Mouse (Mus musculus) neural tube, embryonic 10.5 days (tissue): ENCODE data around the gene Angptl6.

ENCODE experiments used
- DNase-seq: peaks from one replicate; pipeline ENCODE4 v3.0.0-alpha.2; 2017; ENCODE audit warnings: low spot score; ENCODE audit errors: extremely low spot score

Angptl6 gene

GRCm38 (mm10) chr9:20887191-20887590, 7.7 kb upstream of the Angptl6 start:
- DNase-seq = no peak

- DNase-seq = no peak
These were observed 7.0 kb upstream of the Angptl6 start for GRCm38 (mm10) chr9:20886563-20886962.

DNA sequence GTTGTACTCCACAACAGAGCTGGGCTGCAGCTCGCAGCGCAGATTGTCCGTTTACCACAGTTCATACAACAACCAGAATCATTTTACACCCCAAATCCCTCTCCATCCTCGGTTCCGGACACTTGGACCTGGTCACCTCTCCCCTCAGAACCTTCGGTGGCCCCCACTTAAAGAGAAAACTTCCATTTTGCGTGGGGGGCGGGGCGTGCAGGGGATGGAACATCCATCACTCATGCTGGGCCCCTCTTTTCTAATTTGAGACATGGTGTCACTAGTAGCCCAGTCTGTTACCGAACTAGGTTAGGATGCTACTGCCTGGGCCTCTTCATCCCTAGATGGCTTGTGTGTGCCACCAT, 839 bp downstream of the Angptl6 start:
- no peak for DNase-seq

- peak; percentile 100 for DNase-seq
These were observed 1.4 kb downstream of the Angptl6 start for GRCm38 (mm10) chr9:20878041-20878709.

DNA sequence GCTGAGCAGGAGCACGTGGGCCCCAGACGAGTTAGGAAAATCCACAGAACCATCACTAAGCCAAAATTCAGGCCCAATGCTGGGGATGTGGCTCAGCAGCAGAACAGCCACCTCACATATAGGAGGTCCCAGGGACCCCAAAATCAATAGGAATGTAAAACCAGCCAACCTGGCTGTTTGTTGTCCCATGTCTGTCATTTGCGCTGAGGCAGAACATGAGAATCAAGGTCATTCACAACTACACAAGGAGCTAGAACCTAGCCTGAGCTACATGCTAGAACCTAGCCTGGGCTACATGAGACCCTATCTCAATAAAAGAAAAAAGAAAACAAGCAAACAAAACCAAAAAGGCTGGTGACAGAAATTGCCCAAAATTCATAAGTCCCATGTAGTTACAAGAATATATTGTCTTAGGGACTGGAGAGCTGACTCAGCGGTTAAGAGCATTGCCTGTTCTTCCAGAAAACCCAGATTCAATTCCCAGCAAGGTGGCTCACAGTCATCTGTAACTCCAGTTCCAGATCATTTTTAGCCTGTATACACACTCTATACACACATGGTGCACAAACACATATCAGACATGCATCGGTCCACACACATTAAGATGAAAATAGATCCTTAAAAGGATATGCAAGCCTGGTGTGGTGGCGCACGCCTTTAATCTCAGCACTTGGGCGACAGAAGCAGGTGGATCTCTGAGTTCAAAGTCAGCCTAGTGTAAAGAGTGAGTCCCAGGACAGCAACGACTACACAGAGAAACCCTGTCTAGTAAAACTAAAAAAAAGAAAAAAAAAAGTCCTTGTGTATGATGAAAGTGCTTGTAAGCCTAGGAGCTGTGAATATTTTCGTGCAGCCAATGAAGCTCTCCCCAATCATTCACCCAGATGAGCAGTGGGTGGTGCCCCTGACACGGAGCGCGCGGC, 2.1 kb downstream of the Angptl6 start:
- no peak for DNase-seq

DNA sequence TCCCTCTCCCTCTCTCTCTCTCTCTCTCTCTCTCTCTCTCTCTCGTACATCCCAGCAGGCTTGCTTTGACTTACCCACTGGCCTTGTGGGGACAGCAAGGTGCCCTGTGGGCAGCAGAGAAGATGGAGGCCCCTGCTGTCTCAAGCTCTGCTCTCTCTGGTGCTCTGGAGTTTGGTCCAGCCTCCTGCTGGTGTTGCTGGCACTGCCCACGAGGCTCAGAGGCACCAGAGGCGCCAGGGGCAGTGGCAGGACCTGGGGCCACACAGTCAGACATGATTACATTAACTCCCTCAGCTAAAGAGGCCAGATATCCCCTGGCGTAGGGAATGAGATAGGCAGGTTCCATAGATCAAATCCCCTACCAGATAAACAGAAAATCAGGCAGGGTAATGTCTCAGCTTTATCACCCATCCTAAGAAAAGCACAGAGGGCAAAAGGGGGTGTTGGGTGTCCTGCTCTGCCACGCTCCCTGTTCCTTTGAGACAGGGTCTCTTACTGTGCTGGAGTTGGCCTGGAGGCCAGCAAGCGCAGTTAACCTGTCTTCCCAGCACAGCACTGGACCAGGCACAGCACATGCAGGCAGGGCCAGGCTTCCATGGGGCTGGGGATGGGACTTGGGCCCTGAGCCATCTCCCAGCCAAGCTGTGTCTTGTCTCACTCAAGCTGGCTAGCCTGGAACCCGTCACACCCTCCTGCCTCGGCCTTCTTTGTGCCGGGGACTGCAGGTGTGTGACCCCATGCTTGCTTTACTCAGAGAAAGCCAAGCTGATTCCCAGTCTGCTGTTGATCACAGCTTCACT, 3.0 kb downstream of the Angptl6 start:
- DNase-seq = no peak

GRCm38 (mm10) chr9:20875021-20875790, 4.3 kb downstream of the Angptl6 start:
- DNase-seq = no peak

GRCm38 (mm10) chr9:20873521-20873920, 6.0 kb downstream of the Angptl6 start:
- DNase-seq = no peak

GRCm38 (mm10) chr9:20872991-20873390, 6.5 kb downstream of the Angptl6 start:
- no peak for DNase-seq

GRCm38 (mm10) chr9:20870211-20871173, 9.0 kb downstream of the Angptl6 start:
- no peak for DNase-seq

GRCm38 (mm10) chr9:20869246-20869645, 10.3 kb downstream of the Angptl6 start:
- no peak for DNase-seq

DNA sequence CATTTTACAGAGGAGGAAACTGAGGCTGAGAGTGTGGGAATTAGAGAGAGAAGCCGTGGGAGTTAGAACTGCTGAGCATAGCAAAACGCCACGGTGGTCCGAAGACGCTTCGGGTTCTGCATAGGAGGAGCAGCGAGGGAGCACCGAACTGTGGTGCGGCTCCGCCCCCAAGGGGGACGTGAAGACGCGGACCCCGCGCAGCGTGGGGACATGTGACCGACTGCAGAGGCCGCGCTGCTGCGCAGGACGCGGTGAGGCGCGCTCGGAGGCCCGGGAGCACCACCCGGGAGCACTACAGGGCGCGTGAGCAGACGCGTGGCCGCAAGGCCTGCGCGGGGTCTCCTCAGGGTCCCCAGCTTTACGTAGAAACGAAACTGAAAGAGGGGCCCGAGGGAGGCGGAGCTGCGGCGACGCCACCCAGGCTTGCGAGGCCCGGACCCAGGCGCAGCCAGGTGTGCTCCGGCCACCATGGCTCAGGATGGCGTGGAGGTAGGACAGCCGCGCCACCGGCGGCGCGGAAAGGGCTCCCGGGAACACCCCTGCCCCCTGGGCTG, 11.0 kb downstream of the Angptl6 start, which contains the start of gene A230050P20Rik:
TSS of gene A230050P20Rik (plus strand) at position 195 of the 554 bp plus-strand sequence.
- no peak for DNase-seq

DNA sequence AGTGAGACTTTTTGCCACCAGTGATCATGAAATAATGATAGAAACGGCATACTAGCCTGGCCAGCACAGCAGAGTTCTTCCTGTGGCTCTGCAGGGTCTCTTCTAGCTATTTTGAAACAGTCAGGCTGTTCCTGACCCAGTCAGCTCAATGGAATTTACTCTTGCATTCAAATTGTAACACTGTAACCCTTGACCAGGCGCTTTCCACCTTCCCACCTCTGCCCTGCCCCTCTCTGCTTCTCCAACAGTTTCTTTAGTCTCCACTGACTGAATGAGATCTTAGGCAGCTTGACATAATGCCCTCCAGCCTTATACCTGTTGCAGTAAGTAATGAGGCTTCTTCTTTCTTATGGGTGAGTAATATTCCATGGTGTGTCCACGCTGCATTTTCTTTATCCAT, 12.6 kb downstream of the Angptl6 start:
- no peak for DNase-seq

- DNase-seq = no peak
These were observed 17.3 kb downstream of the Angptl6 start for GRCm38 (mm10) chr9:20862225-20862624.

DNA sequence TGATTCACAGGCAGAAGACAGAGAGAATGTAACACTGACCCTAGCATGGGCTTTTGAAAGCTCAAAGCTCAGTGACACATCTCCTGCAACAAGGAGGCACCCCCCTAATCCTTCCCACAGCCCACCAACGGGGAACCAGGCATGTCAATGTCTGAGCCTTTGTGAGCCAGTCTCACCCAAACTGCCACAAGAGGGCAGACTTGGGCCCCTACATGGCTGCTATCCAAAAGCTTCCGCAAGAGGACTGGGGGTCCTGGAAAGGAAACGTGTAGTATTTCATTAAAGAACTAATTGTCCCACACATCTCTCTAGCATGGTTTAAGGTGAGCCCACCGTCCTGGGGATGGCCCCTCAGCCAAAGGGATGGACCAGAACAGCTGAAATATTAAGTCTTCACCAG, 17.7 kb downstream of the Angptl6 start:
- DNase-seq = peak; percentile 42

- no peak for DNase-seq
These were observed 19.6 kb downstream of the Angptl6 start for GRCm38 (mm10) chr9:20859926-20860325.

DNA sequence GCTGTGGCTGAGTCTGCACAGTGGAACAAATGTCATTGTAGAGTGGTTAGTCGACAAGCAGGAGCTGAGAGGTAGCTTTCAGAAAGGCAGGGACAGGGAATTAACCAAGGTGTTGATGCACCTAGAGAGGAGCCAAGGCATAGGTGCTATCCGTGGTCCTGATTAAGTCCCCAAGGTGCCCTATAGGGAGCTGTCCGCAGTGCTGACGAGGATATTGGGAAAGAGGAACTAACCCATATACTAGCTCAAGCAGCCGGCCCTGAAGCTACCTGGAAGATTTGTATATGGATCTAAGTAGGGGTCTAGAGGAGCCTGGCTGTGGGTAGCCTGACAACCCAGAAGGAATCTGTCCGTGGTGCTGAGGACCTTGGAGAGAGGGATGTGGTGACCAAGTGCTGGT, 22.4 kb downstream of the Angptl6 start:
- peak; percentile 64 for DNase-seq

DNA sequence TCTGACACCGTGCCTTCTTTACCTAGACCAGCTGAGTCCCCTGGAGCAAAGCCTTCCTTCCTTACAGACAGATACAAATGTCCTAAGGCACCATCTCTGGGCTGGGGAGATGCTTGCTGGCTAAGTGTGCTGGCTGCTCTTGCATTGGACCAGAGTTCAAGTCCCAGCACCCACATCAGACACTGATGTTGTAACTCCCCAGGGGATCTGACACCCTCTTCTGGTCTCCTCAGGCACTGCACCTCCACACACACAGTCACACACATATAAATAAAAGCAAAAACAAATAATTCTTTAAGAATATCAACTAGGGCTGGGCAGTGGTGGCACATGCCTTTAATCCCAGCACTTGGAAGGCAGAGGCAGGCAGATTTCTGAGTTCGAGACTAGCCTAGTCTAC, 29.3 kb downstream of the Angptl6 start:
- no peak for DNase-seq

- DNase-seq = no peak
These were observed 36.9 kb downstream of the Angptl6 start for GRCm38 (mm10) chr9:20842670-20843069.

- DNase-seq = no peak
These were observed 37.3 kb downstream of the Angptl6 start for GRCm38 (mm10) chr9:20842211-20842610.
